Mouse (Mus musculus) thymus, postnatal 10 days (tissue): Measurements from ENCODE around the gene Pabpc1l.

Experiments
- DNase-seq, 2 experiments: peaks; one replicate each; pipeline ENCODE4 v3.0.0; 2021; ENCODE audit warnings: low spot score in 2 of 2

The Pabpc1l gene

GRCm38 (mm10) chr2:164025150-164025549 is at the start of gene Pabpc1l:
Gene Pabpc1l (plus strand): TSS chr2:164025450.
- no peak for DNase-seq

GRCm38 (mm10) chr2:163976448-163976847 is 48.8 kb upstream of the Pabpc1l start:
- no peak for DNase-seq

GRCm38 (mm10) chr2:163987233-163987632 is 38.0 kb upstream of the Pabpc1l start:
- DNase-seq: no peak

- DNase-seq: no peak
These were observed 32.4 kb upstream of the Pabpc1l start for GRCm38 (mm10) chr2:163992871-163993270.

- DNase-seq: no peak
These were observed 30.6 kb upstream of the Pabpc1l start, which contains the start of gene Ywhab for GRCm38 (mm10) chr2:163994654-163994976. Gene Ywhab (plus strand): TSS chr2:163994960.

- DNase-seq: peak; percentile 87 to 89
These were observed 30.0 kb upstream of the Pabpc1l start for GRCm38 (mm10) chr2:163994977-163995862.

- DNase-seq: no peak
These were observed 29.0 kb upstream of the Pabpc1l start for GRCm38 (mm10) chr2:163996275-163996674.

- no peak for DNase-seq
These were observed 28.4 kb upstream of the Pabpc1l start for GRCm38 (mm10) chr2:163996899-163997298.

- DNase-seq: no peak
These were observed 26.3 kb upstream of the Pabpc1l start for GRCm38 (mm10) chr2:163998981-163999380.

- no peak for DNase-seq
These were observed 22.6 kb upstream of the Pabpc1l start for GRCm38 (mm10) chr2:164002637-164003036.

GRCm38 (mm10) chr2:164004503-164004902 is 20.7 kb upstream of the Pabpc1l start:
- no peak for DNase-seq

GRCm38 (mm10) chr2:164006932-164007331 is 18.3 kb upstream of the Pabpc1l start:
- DNase-seq: peak; percentile 18 to 37

- DNase-seq: no peak
These were observed 17.7 kb upstream of the Pabpc1l start for GRCm38 (mm10) chr2:164007547-164007946.

- no peak for DNase-seq
These were observed 17.2 kb upstream of the Pabpc1l start for GRCm38 (mm10) chr2:164007987-164008545.

- DNase-seq: no peak
These were observed 16.0 kb upstream of the Pabpc1l start for GRCm38 (mm10) chr2:164009227-164009626.

- no peak for DNase-seq
These were observed 14.8 kb upstream of the Pabpc1l start for GRCm38 (mm10) chr2:164010496-164010895.

GRCm38 (mm10) chr2:164010944-164011343 is 14.3 kb upstream of the Pabpc1l start:
- DNase-seq: no peak

- DNase-seq: no peak
These were observed 9.9 kb upstream of the Pabpc1l start for GRCm38 (mm10) chr2:164015304-164015703.

- no peak for DNase-seq
These were observed 6.3 kb upstream of the Pabpc1l start for GRCm38 (mm10) chr2:164018910-164019309.

- no peak for DNase-seq
These were observed 5.3 kb upstream of the Pabpc1l start for GRCm38 (mm10) chr2:164019943-164020342.

GRCm38 (mm10) chr2:164022104-164022503 is 3.1 kb upstream of the Pabpc1l start:
- no peak for DNase-seq

GRCm38 (mm10) chr2:164031147-164031546 is 5.9 kb downstream of the Pabpc1l start:
- DNase-seq: no peak

GRCm38 (mm10) chr2:164032973-164033372 is 7.7 kb downstream of the Pabpc1l start:
- DNase-seq: no peak
